29 mouse cellular contexts compared by ENCODE assay signal in the genomic region with DNA sequence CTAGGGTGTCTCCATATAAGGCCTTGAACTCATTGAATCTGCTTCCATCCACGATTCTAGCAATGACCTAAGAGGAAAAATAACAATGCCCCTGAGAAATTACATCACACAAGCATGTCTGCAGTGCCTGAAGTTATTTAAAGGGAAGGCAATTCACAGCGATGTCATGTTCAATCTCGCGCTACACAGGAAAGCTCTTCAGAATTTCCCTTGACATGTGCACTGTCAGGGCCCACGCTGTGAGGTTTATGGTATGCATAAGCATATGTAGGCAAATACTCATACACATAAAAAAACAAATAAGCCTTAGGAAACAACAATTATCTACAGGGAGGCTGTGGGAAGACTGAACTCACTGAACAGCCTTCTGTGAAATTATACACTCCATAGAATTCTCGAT. TPM values are rescaled to one million over a fixed set of nuclear protein-coding genes. Genes with fewer than 3 reads are reported as not detected.
A peak's percentile ranks its signal among the peaks of the same experiment; 100 is the strongest.
DNase-seq lines count a peak whose midpoint lies in the region; ATAC-seq and TF ChIP-seq lines count a peak whose summit lies in the region.
"Had no signal": no experiment of that assay in that cellular context is flagged by ENCODE, and none has a peak within 500 bp of the region (broad histone marks: within the 10 kb centered on the region; RNA-seq: fewer than 3 reads in every experiment).

No protein-coding gene starts in this region.

- H3K9me3 ChIP-seq in midbrain, postnatal 0 days (ENCODE audit: low read length) = no peaks in the 10 kb centered on the region
- H3K9me3 ChIP-seq in midbrain, embryonic 10.5 days (replicated peaks) = no peaks in the 10 kb centered on the region
- H3K9me3 ChIP-seq in neural tube, embryonic 13.5 days = no peaks in the 10 kb centered on the region
- H3K9me3 ChIP-seq: embryonic facial prominence, embryonic 13.5 days; forebrain, embryonic 10.5 days; heart, embryonic 15.5 days; intestine, embryonic 15.5 days; limb, embryonic 13.5 days; liver, embryonic 13.5 days; midbrain, embryonic 12.5 days had no signal

- no peak overlapping the region for H3K27ac ChIP-seq in midbrain, postnatal 0 days (ENCODE audit: low read depth, low read length)
- no peak overlapping the region for H3K27ac ChIP-seq in midbrain, embryonic 10.5 days (replicated peaks)
- H3K27ac ChIP-seq in neural tube, embryonic 13.5 days (replicated peaks) = peak overlapping the region; percentile 78
- H3K27ac ChIP-seq: embryonic facial prominence, embryonic 13.5 days; forebrain, embryonic 10.5 days; gastrocnemius, adult 2 months; heart, embryonic 15.5 days; intestine, embryonic 15.5 days; layer of hippocampus, adult 2 months; limb, embryonic 13.5 days; liver, embryonic 13.5 days; midbrain, embryonic 12.5 days had no signal

- no peaks in the 10 kb centered on the region for H3K27me3 ChIP-seq in midbrain, postnatal 0 days (ENCODE audit: insufficient read depth, low read length)
- no peaks in the 10 kb centered on the region for H3K27me3 ChIP-seq in midbrain, embryonic 10.5 days (ENCODE audit: low read depth, poor library complexity, severe bottlenecking)
- H3K27me3 ChIP-seq in neural tube, embryonic 13.5 days = no peaks in the 10 kb centered on the region
- H3K27me3 ChIP-seq: embryonic facial prominence, embryonic 13.5 days; heart, embryonic 15.5 days; intestine, embryonic 15.5 days; limb, embryonic 13.5 days; liver, embryonic 13.5 days; midbrain, embryonic 12.5 days; Patski had no signal

- H3K9ac ChIP-seq in midbrain, postnatal 0 days (replicated peaks; ENCODE audit: low read length, poor library complexity, severe bottlenecking) = no peak overlapping the region
- H3K9ac ChIP-seq in neural tube, embryonic 13.5 days = no peak overlapping the region
- H3K9ac ChIP-seq: embryonic facial prominence, embryonic 13.5 days; heart, embryonic 15.5 days; intestine, embryonic 15.5 days; limb, embryonic 13.5 days; liver, embryonic 13.5 days; midbrain, embryonic 12.5 days had no signal

- H3K4me1 ChIP-seq in midbrain, postnatal 0 days (ENCODE audit: insufficient read depth, low read length) = no peaks in the 10 kb centered on the region
- H3K4me1 ChIP-seq in midbrain, embryonic 10.5 days = no peaks in the 10 kb centered on the region
- H3K4me1 ChIP-seq in neural tube, embryonic 13.5 days (replicated peaks) = peaks cover 11% of the 10 kb centered on the region; the same call in 1 of the 2 replicates
- H3K4me1 ChIP-seq: embryonic facial prominence, embryonic 13.5 days; forebrain, embryonic 10.5 days; heart, embryonic 15.5 days; intestine, embryonic 15.5 days; limb, embryonic 13.5 days; liver, embryonic 13.5 days; midbrain, embryonic 12.5 days had no signal

- no peak overlapping the region for H3K4me2 ChIP-seq in midbrain, postnatal 0 days (ENCODE audit: low read depth, low read length, poor library complexity, severe bottlenecking)
- no peak overlapping the region for H3K4me2 ChIP-seq in neural tube, embryonic 13.5 days
- H3K4me2 ChIP-seq: embryonic facial prominence, embryonic 13.5 days; heart, embryonic 15.5 days; intestine, embryonic 15.5 days; limb, embryonic 13.5 days; liver, embryonic 13.5 days; midbrain, embryonic 12.5 days had no signal

- H3K36me3 ChIP-seq in midbrain, postnatal 0 days (ENCODE audit: insufficient read depth, low read length) = peaks cover 14% of the 10 kb centered on the region
- H3K36me3 ChIP-seq in midbrain, embryonic 10.5 days = peaks cover 9% of the 10 kb centered on the region
- H3K36me3 ChIP-seq in neural tube, embryonic 13.5 days = peaks cover 10% of the 10 kb centered on the region; the same call in 1 of the 2 replicates
- H3K36me3 ChIP-seq: intestine, embryonic 15.5 days; midbrain, embryonic 12.5 days had no signal

- TF ChIP-seq CTCF in midbrain, postnatal 0 days (IDR thresholded peaks at IDR 0.05) = no peak

- H3K4me3 ChIP-seq in midbrain, postnatal 0 days (ENCODE audit: low read depth, low read length) = no peak overlapping the region
- H3K4me3 ChIP-seq in midbrain, embryonic 10.5 days = no peak overlapping the region
- no peak overlapping the region for H3K4me3 ChIP-seq in neural tube, embryonic 13.5 days
- H3K4me3 ChIP-seq: embryonic facial prominence, embryonic 13.5 days; forebrain, embryonic 10.5 days; gastrocnemius, adult 2 months; heart, embryonic 15.5 days; intestine, embryonic 15.5 days; layer of hippocampus, adult 2 months; limb, embryonic 13.5 days; liver, embryonic 13.5 days; midbrain, embryonic 12.5 days had no signal

- WGBS in midbrain, postnatal 0 days = 57% methylated on average over 6 of the region's 6 CpGs
- WGBS in midbrain, embryonic 10.5 days = 93% methylated on average over 6 of the region's 6 CpGs
- 61% methylated on average over 6 of the region's 6 CpGs for WGBS in neural tube, embryonic 13.5 days

- ATAC-seq in midbrain, postnatal 0 days (ENCODE audit: low FRiP score) = no peak
- ATAC-seq in neural tube, embryonic 13.5 days (ENCODE audit: low read depth) = peak; percentile 85
- ATAC-seq: CD4-positive, CD25-positive, alpha-beta regulatory T cell, adult 4 months; intestine, embryonic 15.5 days; Patski had no signal

- DNase-seq in heart, adult 11 months = peak; percentile 15
- DNase-seq in heart, postnatal 4 days = no peak
- peak; percentile 39 for DNase-seq in midbrain, postnatal 0 days (ENCODE audit: low spot score)
- no peak for DNase-seq in midbrain, embryonic 10.5 days (ENCODE audit: low spot score)
- DNase-seq in kidney, postnatal 4 days = no peak
- DNase-seq in adipocyte (ENCODE audit: low spot score) = no peak
- DNase-seq: adrenal gland, adult 2 months; cerebellum, adult 18-20 months; cerebellum, postnatal 25 days; gastrocnemius, adult 2 months; heart, postnatal 36 days; kidney, adult 9 months; kidney, postnatal 14 days; layer of hippocampus, postnatal 36 days; liver, embryonic 13.5 days; lung, adult 2 months; lung, postnatal 14 days; right cerebral cortex, postnatal 25 days; thymus, postnatal 14 days had no signal

RNA-seq across cellular contexts. Expression of a gene that starts 51.6 kb away (rescaled TPM):
- total RNA-seq in heart, postnatal 4 days (2021) = 10 to 100 TPM; 26.7 to 29.5 TPM
- 23.5 and 27.3 TPM in 2 replicates for total RNA-seq in midbrain, postnatal 0 days (2014; rRNA removed)
- polyA plus RNA-seq in midbrain, postnatal 0 days (2015; fragmentation: Nextera tagmentation; extraction: Ambion mirVana) = 32.5 and 34.5 TPM in 2 replicates
- polyA plus RNA-seq in midbrain, embryonic 10.5 days (2016; fragmentation: Nextera tagmentation; extraction: Ambion mirVana) = 35.3 and 36.7 TPM in 2 replicates
- polyA plus RNA-seq in neural tube, embryonic 13.5 days (2015; fragmentation: Nextera tagmentation; extraction: Ambion mirVana) = 33.1 and 34.9 TPM in 2 replicates

Comparison
In these comparisons a context has a peak if more than half of its experiments do, and no peak if none do; other contexts are left out.
1. DNase-seq: peak in heart, adult 11 months (single experiment) and midbrain, postnatal 0 days (single experiment); none in heart, postnatal 4 days (single experiment), midbrain, embryonic 10.5 days (single experiment), kidney, postnatal 4 days (0 of 2) and adipocyte (single experiment).